Mouse (Mus musculus) spleen, adult 12 weeks (tissue): ENCODE data around the gene Smim10l1.

Experiments
- DNase-seq: peaks from one replicate; pipeline ENCODE4 v3.0.0; 2022; ENCODE audit warnings: low spot score

Gene Smim10l1

GRCm38 (mm10) chr6:133104609-133104921 is at the start of gene Smim10l1:
Gene Smim10l1, plus strand, starts transcription at chr6:133104909.
- no peak for DNase-seq

- DNase-seq, result no peak
These were observed 49.0 kb upstream of the Smim10l1 start, which contains the start of gene Tas2r140 for GRCm38 (mm10) chr6:133055716-133056115. Gene Tas2r140, minus strand, starts transcription at chr6:133055816.

GRCm38 (mm10) chr6:133092226-133092625 is 12.5 kb upstream of the Smim10l1 start:
- no peak for DNase-seq

- DNase-seq, result no peak
These were observed 2.3 kb upstream of the Smim10l1 start for GRCm38 (mm10) chr6:133102430-133102829.

- DNase-seq, result peak; percentile 44
These were observed 482 bp downstream of the Smim10l1 start for GRCm38 (mm10) chr6:133104922-133105859.
